Mouse (Mus musculus): ENCODE results near the gene Stk38l.

GRCm38 (mm10) chr6:146685781-146686308 is 39.0 kb upstream of the Stk38l start:
- TF ChIP-seq USF1 (IDR thresholded peaks at IDR 0.05; ENCODE audit: low read depth) (no peak), E2F4 (IDR thresholded peaks at IDR 0.05; ENCODE audit: insufficient read depth) (no peak), MYOG (IDR thresholded peaks at IDR 0.05; ENCODE audit: control insufficient read depth in 1 of 3, insufficient read depth in 1 of 3, insufficient read length in 2 of 3, low read depth in 2 of 3) (no peak), POLR2A (IDR thresholded peaks at IDR 0.05; ENCODE audit: insufficient read length, low read depth) (no peak), TCF12 (IDR thresholded peaks at IDR 0.05; ENCODE audit: insufficient read depth, poor library complexity, severe bottlenecking) (no peak), POLR2AphosphoS2 (IDR thresholded peaks at IDR 0.05; ENCODE audit: insufficient read length, low read depth) (no peak), MYOD1 (IDR thresholded peaks at IDR 0.05; ENCODE audit: control insufficient read depth in 1 of 3, insufficient read length in 2 of 3, low read depth in 2 of 3) (no peak), CEBPB (IDR thresholded peaks at IDR 0.05; ENCODE audit: insufficient read depth, poor library complexity, severe bottlenecking) (no peak), REST (IDR thresholded peaks at IDR 0.05; ENCODE audit: insufficient read depth, insufficient read length) (no peak), SRF (IDR thresholded peaks at IDR 0.05; ENCODE audit: control insufficient read depth, insufficient read length, low read depth) (no peak), MAX (IDR thresholded peaks at IDR 0.05; ENCODE audit: low read depth) (no peak), TCF3 (IDR thresholded peaks at IDR 0.05; ENCODE audit: insufficient read length, low read depth) (no peak)
